Mouse (Mus musculus): ENCODE results near the gene Tmem128.

DNA sequence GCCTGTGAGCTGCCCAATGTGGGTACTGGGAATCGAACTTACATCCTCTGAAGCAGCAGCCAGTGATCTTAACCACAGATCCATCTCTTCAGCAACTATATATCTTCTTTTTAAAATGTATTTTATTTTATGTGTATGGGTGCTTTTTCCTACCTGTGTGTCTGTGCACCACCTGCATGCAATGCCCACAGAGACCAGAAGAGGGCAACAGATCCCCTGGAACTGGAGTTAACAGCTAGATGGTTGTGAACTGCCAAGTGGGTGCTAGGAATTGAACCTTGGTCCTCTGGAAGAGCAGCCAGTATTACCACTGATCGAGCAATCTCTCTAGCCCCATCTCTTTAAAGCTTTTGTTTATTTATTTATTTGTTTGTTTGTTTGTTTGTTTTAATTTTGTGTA is 23.4 kb upstream of the Tmem128 start:
- no peak for TF ChIP-seq CTCF (IDR thresholded peaks at IDR 0.05; ENCODE audit: insufficient read depth, low read length)
- no peak for TF ChIP-seq POLR2A (IDR thresholded peaks at IDR 0.05; ENCODE audit: borderline replicate concordance, extremely low read depth, low read depth, low read length)

Data from lung, adult 2 months (tissue).